Mouse (Mus musculus) heart, adult 2 months (tissue): ENCODE measurements around the gene Grin2b.

Source experiments
- CTCF ChIP-seq: fragments of 200-600 bp; IDR thresholded peaks from 2 replicates; pipeline ENCODE4 v1.8.1; 2022; ENCODE audit warnings: antibody characterized with exemption, mild to moderate bottlenecking, moderate library complexity
- EP300 ChIP-seq: fragments of 200-500 bp; IDR thresholded peaks from 2 replicates; pipeline ENCODE4 v1.6.1; 2011; ENCODE audit warnings: low read depth, low read length, control low read depth; ENCODE audit not compliant: insufficient read depth
- POLR2A ChIP-seq: fragments of 200-500 bp; IDR thresholded peaks from 2 replicates; pipeline ENCODE4 v1.6.1; 2011; ENCODE audit warnings: mild to moderate bottlenecking, low read depth, low read length, control low read depth; ENCODE audit not compliant: insufficient read depth

- TF ChIP-seq CTCF, result no peak
- no peak for TF ChIP-seq EP300
- TF ChIP-seq POLR2A, result no peak
Observed at GRCm38 (mm10) chr6:135713716-135714115, 459.6 kb downstream of the Grin2b start.
